ENCODE assay signal across 7 mouse cellular contexts in genomic region chr19:23141391-23142281, GRCm38 (mm10). TPM values are rescaled to one million over a fixed set of nuclear protein-coding genes. Genes with fewer than 3 reads are reported as not detected.
A peak's percentile ranks its signal among the peaks of the same experiment; 100 is the strongest.
DNase-seq lines count a peak whose midpoint lies in the region; ATAC-seq lines count a peak whose summit lies in the region.

No protein-coding gene starts in this region.

- peak; percentile 6 for ATAC-seq in limb, embryonic 12.5 days (ENCODE audit: insufficient number of reproducible peaks, insufficient read depth, low FRiP score, low TSS enrichment, low read depth)
- peak; percentile 36 for ATAC-seq in midbrain, embryonic 11.5 days (ENCODE audit: low FRiP score)

- WGBS in embryonic facial prominence, embryonic 10.5 days: under 1% methylated on average over 94 of the region's 94 CpGs
- WGBS in limb, embryonic 12.5 days: under 1% methylated on average over 66 of the region's 94 CpGs
- under 1% methylated on average over 94 of the region's 94 CpGs for WGBS in midbrain, embryonic 11.5 days

- H3K27ac ChIP-seq in embryonic facial prominence, embryonic 10.5 days (replicated peaks): peak overlapping the region; percentile 74
- H3K27ac ChIP-seq in limb, embryonic 12.5 days: peak overlapping the region; percentile 64; the same call in 1 of the 2 replicates
- no peak overlapping the region for H3K27ac ChIP-seq in midbrain, embryonic 11.5 days (ENCODE audit: low read depth, low read length)

- H3K27me3 ChIP-seq in embryonic facial prominence, embryonic 10.5 days (replicated peaks; ENCODE audit: low read depth, poor library complexity, severe bottlenecking): peaks cover 65% of the 10 kb centered on the region
- H3K27me3 ChIP-seq in limb, embryonic 12.5 days: peaks cover 55% of the 10 kb centered on the region
- peaks cover 25% of the 10 kb centered on the region for H3K27me3 ChIP-seq in midbrain, embryonic 11.5 days (ENCODE audit: control insufficient read depth, insufficient read depth, low read length)

- H3K9me3 ChIP-seq in embryonic facial prominence, embryonic 10.5 days: no peaks in the 10 kb centered on the region
- H3K9me3 ChIP-seq in limb, embryonic 12.5 days: no peaks in the 10 kb centered on the region
- no peaks in the 10 kb centered on the region for H3K9me3 ChIP-seq in midbrain, embryonic 11.5 days (ENCODE audit: control insufficient read depth, low read length)

- peak; percentile 90 for DNase-seq in adrenal gland, postnatal 10 days
- DNase-seq in embryonic facial prominence, embryonic 10.5 days (ENCODE audit: low spot score): peak; percentile 51
- peak; percentile 88 to 91 for DNase-seq in heart, adult 18-20 months
- DNase-seq in kidney, adult 18-20 months: peak; percentile 82
- DNase-seq in midbrain, embryonic 11.5 days (ENCODE audit: low spot score, missing footprints): peak; percentile 96
- DNase-seq in spleen, adult 12 weeks (ENCODE audit: low spot score): peak; percentile 62

- peaks cover 23% of the 10 kb centered on the region for H3K4me1 ChIP-seq in embryonic facial prominence, embryonic 10.5 days
- peaks cover 20% of the 10 kb centered on the region for H3K4me1 ChIP-seq in limb, embryonic 12.5 days (replicated peaks)
- peaks cover 8% of the 10 kb centered on the region; the same call in 1 of the 2 replicates for H3K4me1 ChIP-seq in midbrain, embryonic 11.5 days (ENCODE audit: control insufficient read depth, insufficient read depth, low read length)

- peak overlapping the region; percentile 70 for H3K4me3 ChIP-seq in embryonic facial prominence, embryonic 10.5 days
- peak overlapping the region; percentile 60 for H3K4me3 ChIP-seq in limb, embryonic 12.5 days (replicated peaks)
- H3K4me3 ChIP-seq in midbrain, embryonic 11.5 days (ENCODE audit: low read depth, low read length): peak overlapping the region; percentile 45

- peak overlapping the region; percentile 57 for H3K9ac ChIP-seq in limb, embryonic 12.5 days (replicated peaks)
- H3K9ac ChIP-seq in midbrain, embryonic 11.5 days (ENCODE audit: low read length): peak overlapping the region; percentile 54

- peak overlapping the region; percentile 95 for H3K4me2 ChIP-seq in limb, embryonic 12.5 days
- H3K4me2 ChIP-seq in midbrain, embryonic 11.5 days: peak overlapping the region; percentile 78

- H3K36me3 ChIP-seq in embryonic facial prominence, embryonic 10.5 days (replicated peaks): no peaks in the 10 kb centered on the region
- no peaks in the 10 kb centered on the region for H3K36me3 ChIP-seq in limb, embryonic 12.5 days
- H3K36me3 ChIP-seq in midbrain, embryonic 11.5 days (ENCODE audit: control insufficient read depth, insufficient read depth, low read length): no peaks in the 10 kb centered on the region

RNA-seq across cellular contexts. Expression of gene Klf9, which starts 0.6 kb away (rescaled TPM):
- total RNA-seq in adrenal gland, postnatal 10 days (2021): 100 to 1,000 TPM in 1 of 2 experiments, 10 to 100 TPM in 1; 61.3 to 109 TPM
- polyA plus RNA-seq in embryonic facial prominence, embryonic 10.5 days (2016; fragmentation: Nextera tagmentation; extraction: Ambion mirVana): 0.79 and 0.96 TPM in 2 replicates
- 100 to 1,000 TPM in 1 of 2 experiments, 10 to 100 TPM in 1; 98.5 to 136 TPM for total RNA-seq in heart, adult 18-20 months (2021)
- polyA plus RNA-seq in limb, embryonic 12.5 days (2016; fragmentation: Nextera tagmentation; extraction: Ambion mirVana): 2.2 and 2.7 TPM in 2 replicates
- polyA plus RNA-seq in midbrain, embryonic 11.5 days (2014; fragmentation: Nextera tagmentation; extraction: Ambion mirVana): 0.69 and 0.96 TPM in 2 replicates
